Mouse (Mus musculus): Measurements from ENCODE around the gene Unc13d.

The Unc13d gene

GRCm38 (mm10) chr11:116076836-116077235, 925 bp downstream of the Unc13d start:
- DNase-seq (ENCODE audit: low spot score in 2 of 2) = no peak

DNA sequence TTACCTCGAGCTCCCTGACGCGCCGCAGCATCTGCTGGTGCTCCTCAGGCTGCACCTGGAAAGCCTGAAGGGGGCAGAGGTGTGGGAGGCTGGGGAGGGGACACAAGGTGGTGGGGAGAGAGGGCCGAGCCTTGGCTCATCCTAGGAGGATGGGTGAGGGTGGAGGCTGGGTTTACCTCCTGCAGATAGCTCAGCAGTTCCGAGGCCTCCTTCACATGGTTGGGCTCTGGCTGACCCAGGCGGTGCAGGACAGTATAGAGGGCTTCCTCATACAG, 1.6 kb downstream of the Unc13d start:
- no peak for DNase-seq (ENCODE audit: low spot score in 2 of 2)

DNA sequence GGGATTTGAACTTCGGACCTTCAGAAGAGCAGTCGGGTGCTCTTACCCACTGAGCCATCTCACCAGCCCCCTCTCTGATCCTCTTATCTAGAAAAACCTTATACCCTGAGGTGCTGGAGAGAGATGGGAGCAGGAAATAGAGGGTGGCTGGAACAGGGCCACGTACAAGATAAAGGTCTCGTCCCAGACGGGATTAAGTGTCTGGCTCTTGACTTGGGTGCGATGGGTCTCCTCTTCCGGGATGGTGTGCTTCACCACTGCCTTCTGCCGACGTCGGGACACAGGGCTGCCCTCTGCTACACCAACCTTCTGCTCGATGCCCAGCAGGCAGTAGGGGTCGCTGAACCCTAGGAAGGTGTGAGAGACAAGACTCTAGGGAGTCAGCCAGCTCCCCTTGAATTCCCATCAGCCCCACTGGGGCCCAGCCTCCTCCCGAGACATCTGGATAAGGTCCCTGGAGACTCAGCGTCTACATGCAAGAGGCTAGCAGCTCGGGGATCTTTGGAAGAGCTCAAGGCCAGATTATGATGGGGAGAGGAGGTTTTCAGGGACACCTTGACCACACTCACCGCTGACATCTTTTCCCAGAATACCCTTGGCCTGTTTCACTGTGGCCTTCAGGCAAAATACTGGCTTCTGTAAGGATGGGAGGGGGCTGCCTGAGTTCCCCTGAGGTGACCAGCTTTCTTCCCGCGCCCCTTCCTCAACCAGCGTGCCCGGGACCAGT, 2.1 kb downstream of the Unc13d start:
- no peak for DNase-seq (ENCODE audit: low spot score in 2 of 2)

DNA sequence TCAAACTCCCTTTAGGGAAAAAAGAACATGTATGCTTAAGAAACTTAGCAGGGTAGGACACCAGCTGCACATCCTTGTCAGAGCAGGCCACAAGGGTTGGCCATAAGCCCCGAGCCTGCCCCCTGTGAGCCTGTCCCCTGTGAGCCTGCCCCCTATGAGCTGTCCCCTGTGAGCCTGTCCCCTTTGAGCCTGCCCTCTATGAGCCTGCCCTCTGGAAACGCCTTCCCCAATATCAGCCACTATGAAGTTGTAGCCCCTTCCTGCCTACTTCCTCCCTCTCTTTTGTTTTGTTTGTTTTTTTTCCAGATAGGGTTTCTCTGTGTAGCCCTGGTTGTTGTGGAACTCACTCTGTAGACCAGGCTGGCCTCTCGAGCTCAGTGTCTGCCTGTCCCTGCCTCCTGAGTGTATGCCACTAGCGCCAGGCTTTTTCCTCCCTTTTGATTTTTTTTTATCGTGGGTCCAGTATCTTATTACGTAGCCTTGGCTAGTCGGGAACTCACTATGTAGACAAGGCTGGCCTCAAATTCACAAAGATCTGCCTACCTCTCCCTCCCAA, 3.2 kb downstream of the Unc13d start:
- DNase-seq (ENCODE audit: low spot score in 2 of 2) = no peak

- DNase-seq (ENCODE audit: low spot score in 2 of 2) = no peak
These were observed 5.2 kb downstream of the Unc13d start for GRCm38 (mm10) chr11:116072608-116073007.

- no peak for DNase-seq (ENCODE audit: low spot score in 2 of 2)
These were observed 6.3 kb downstream of the Unc13d start for GRCm38 (mm10) chr11:116071510-116071909.

DNA sequence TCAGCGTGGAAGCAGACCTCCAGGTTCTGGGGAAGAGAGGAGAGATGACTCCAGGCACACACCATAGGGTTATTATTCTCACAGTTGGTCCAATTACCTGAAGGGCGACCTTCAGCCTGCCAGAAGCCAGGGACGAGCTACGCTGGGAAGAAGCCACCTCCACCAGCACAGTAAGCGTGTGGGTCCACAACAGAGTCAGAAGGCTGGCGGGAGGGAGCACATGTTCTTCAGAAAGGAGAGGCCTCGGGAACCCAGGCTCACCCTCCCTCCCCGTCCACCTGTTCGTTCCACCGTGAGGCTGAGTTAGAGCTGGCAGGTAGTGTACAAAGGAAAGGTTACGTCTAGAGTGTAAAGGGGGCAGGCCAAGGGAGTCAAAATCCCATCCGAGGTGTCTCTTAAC, 12.4 kb downstream of the Unc13d start:
- DNase-seq (ENCODE audit: low spot score in 2 of 2) = no peak

DNA sequence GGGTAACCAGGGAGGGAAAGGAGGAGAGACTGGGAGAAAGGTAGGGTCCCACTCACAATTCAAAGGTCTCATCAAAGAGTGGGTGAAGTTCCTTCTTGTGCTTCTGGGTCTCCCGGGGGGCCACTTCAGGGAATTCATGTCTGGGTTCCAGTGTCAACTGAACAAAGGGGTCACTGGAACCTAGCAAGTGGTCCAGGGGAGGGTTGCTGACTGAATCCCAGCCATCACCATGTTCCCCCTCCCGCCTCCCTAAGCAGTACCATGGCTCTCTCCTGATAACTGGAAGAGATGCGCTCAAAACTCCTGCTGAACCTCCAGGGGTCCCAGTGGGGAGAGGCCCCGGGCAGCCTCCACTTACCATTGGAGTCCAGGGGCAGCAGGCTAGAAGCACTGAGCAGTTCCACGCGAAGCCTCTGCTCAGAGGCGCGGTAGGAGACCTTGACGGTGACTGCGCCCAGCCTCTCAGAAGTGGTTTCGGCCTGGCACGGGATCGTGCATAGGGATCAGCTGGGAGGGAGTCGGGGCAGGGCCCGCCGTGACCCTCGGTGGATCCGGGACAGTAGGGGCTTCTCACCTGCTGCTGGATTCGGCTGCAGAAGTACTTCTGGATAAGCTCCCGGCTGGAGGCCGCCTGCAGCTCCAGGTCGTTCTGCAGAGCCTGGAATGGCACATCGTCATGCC, 13.4 kb downstream of the Unc13d start:
- no peak for DNase-seq (ENCODE audit: low spot score in 2 of 2)

GRCm38 (mm10) chr11:116063562-116063961, 14.2 kb downstream of the Unc13d start:
- no peak for DNase-seq (ENCODE audit: low spot score in 2 of 2)

- no peak for DNase-seq (ENCODE audit: low spot score in 2 of 2)
These were observed 15.2 kb downstream of the Unc13d start for GRCm38 (mm10) chr11:116062521-116062920.

DNA sequence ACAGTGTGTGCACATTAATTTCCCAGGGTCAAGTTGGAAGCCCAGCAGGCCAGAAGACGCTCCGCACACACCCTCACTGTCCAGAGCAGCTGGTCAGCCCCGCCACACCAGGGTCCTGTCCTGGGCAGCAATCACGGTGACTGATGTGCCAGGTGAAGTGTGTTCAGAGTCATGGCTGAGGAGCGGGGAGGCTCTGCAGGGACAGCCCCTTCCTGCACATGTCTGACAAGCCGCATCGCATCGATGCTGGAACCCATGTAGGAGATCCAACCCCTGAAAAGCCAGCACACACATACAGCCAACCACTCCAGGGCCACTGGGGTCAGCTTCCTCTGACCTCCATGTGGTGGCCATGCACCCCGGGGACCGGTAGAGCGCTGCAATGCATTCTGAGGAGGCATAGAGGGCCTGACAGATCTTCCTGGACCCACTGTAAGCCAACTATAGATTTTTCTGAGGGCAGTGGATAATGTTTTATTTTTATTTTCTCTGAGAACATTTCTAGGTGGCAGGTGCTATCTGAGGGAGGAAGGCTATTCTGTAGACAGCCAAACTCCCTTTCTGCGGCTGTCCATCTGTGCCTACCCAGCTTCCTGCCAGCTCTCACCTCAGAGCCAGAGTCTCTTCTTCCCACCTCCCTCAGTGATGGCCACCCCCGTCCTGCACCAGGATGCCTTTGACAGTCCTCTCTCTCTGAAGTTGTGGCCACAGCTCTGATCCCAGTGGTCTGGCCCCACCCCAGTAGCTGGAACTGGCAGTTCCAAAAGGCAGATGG, 15.9 kb downstream of the Unc13d start:
- peak; percentile 57 to 70 for DNase-seq (ENCODE audit: low spot score in 2 of 2)

DNA sequence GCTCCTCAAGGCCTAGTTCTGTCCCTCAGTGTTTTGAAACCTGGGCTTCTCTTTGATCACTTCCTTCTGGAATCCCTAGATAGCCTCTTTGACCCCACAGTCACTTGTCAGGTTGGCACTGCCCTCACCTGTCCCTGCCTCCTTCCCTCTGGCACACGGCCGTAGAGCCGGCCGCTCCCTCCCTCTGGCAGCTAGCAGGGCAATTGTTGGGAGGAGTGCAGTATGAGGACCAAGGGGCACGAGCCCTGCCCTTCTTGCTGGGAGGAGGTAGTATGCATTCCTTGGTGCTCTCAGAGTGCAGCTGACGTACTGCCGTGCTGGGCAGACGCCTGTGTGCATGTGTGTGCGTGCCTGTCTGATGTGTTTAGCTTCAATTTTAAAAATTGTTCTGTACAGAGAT, 17.2 kb downstream of the Unc13d start:
- DNase-seq (ENCODE audit: low spot score in 2 of 2) = no peak

DNA sequence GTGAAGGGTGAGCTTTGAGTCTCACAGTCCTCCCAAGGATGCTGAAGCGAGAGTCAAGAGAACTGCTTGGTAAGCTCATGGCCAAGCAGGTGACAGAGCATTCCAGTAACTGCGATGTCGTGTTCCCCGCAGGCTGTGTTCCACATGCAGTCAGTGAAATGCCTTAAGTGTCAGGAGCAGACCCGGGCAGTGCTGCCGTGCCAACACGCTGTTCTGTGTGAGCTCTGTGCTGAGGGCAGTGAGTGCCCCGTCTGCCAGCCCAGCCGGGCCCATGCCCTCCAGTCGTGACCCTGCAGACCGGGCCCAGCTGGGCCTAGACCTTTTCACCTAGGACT, 18.1 kb downstream of the Unc13d start:
- DNase-seq (ENCODE audit: low spot score in 2 of 2) = no peak

DNA sequence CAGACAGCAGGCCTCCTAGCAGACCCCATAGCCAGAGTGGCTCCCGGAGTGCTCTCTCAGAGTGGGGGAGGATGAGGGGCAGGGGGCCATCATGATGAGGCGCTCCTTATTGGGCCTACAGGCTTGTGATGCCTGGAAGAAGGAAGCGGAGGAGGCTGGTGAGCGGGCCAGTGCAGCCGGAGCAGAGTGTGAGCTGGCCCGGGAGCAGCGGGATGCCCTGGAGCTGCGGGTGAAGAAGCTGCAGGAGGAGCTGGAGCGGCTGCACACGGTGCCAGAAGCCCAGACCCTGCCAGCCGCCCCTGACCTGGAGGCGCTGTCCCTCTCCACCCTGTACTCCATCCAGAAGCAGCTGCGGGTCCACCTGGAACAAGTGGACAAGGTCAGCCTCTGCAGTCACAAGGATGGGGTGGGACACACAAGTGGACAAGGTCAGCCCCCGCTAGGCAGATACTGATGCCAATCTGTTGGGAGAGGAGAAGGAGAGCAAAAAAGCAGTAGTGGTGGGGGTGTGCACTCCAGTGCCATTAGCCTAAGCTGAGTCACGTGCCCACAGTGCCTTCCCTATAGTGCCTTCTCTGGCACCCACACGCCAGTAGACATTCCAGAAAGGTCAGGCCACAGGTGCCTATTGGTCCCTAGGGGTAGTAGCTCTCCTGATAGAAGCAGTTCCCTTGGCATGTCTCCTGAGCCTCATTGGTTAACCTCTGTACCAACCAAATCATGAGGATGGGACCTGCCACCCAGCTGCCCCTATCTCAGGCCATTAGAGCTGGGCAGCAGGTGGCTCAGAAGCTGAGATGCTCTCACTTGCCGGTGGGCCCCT, 18.7 kb downstream of the Unc13d start:
- no peak for DNase-seq (ENCODE audit: low spot score in 2 of 2)

DNA sequence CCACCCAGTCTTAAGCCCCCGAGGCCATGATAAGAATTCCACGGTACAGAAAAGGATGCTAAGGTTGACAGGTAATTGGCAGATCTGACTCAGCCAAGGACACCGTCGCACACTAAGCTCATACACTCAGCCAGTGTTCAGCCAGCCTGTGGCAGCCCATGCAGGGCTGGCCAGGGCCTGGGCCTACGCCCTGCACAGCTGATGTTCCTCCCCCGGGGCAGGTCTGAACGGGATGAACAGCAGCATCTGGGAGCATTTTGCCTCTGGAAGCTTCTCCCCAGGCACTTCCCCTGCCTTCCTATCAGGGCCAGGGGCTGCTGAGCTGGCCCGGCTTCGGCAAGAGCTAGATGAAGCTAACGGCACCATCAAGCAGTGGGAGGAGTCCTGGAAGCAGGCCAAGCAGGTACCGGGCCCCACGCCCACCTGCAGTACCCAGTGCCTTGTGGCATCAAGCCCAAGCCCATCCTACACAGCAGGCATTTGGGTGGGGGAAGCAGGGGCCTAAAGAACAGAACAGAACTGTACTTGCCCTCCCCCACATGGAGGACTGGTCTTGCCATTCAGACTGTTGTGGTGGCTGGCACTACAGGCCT, 19.6 kb downstream of the Unc13d start:
- peak; percentile 42 to 70 for DNase-seq (ENCODE audit: low spot score in 2 of 2)

DNA sequence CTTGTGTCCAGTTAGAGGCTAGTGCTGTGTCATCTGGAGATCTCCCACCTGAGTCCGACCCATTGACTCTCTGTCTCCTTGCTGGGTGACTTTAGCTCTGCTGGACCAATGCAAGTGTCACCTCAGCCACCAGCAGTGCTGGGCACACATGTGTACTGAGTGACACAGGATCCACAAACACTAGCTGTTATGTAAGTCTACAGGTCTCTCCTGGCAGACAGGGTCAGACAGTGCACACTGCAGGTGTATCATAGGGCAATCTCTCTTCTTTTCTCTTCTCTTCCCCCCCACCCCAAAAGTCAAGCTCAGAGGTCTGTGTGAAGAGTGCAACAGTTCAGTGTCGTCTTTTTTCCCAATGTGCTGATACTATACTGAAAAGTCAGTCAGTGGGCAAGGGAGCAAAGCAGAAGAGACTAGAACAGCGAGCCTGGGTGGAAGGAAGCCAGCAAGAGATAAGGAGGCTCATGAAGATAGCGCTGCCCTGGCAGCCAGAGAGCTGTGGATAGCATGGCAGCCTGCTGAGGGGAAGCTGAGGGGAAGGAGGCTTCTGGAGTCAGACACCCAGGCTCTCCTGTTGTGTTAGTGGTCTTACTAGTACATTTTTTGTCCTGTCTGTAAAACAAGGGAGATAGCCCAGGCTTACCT, 20.4 kb downstream of the Unc13d start:
- no peak for DNase-seq (ENCODE audit: low spot score in 2 of 2)

- no peak for DNase-seq (ENCODE audit: low spot score in 2 of 2)
These were observed 21.9 kb downstream of the Unc13d start for GRCm38 (mm10) chr11:116055873-116056272.

GRCm38 (mm10) chr11:116053510-116054229, 24.1 kb downstream of the Unc13d start:
- no peak for DNase-seq (ENCODE audit: low spot score in 2 of 2)

- DNase-seq (ENCODE audit: low spot score in 2 of 2) = no peak
These were observed 27.6 kb downstream of the Unc13d start for GRCm38 (mm10) chr11:116050196-116050595.

GRCm38 (mm10) chr11:116049610-116050009, 28.2 kb downstream of the Unc13d start:
- DNase-seq (ENCODE audit: low spot score in 2 of 2) = no peak

Data from right cerebral cortex, postnatal 36 days (tissue).